Mouse (Mus musculus) MEL (cell line): Measurements from ENCODE around the gene Drg1. TPM values are rescaled to one million over a fixed set of nuclear protein-coding genes. Genes with fewer than 3 reads are reported as not detected.

Source experiments
- DNase-seq: peaks from one replicate; pipeline ENCODE4 v3.0.0; 2011; ENCODE audit warnings: low read depth, low spot score
- H3K27ac ChIP-seq: 2 replicates; pipeline ENCODE4 v1.5.1; 2012; ENCODE audit warnings: low read depth, mild to moderate bottlenecking, control low read depth, low read length, moderate library complexity; ENCODE audit not compliant: control insufficient read depth
- H3K27me3 ChIP-seq, 2 experiments: fragments of 150-350 bp in 1 of 2; sonication (generic) in 1 of 2; 2 replicates each; pipeline ENCODE4 v1.6.1; 2012; ENCODE audit warnings: low read length in 2 of 2, mild to moderate bottlenecking in 2 of 2, improper control_type of control experiment in 1 of 2, moderate library complexity in 1 of 2; ENCODE audit not compliant: insufficient read depth in 2 of 2, control insufficient read depth in 1 of 2
- H3K36me3 ChIP-seq, 2 experiments: 2 replicates each; pipeline ENCODE4 v1.6.1; 2012 to 2014; ENCODE audit warnings: low read length in 2 of 2, improper control_type of control experiment in 1 of 2, inconsistent platforms in 1 of 2, mild to moderate bottlenecking in 1 of 2; ENCODE audit not compliant: insufficient read depth in 2 of 2, control insufficient read depth in 1 of 2
- H3K4me1 ChIP-seq, 2 experiments: fragments of 150-350 bp in 1 of 2; sonication (generic) in 1 of 2; 2 replicates each; pipeline ENCODE4 v1.6.1; 2012; ENCODE audit warnings: low read length in 2 of 2, improper control_type of control experiment in 1 of 2, mild to moderate bottlenecking in 1 of 2; ENCODE audit not compliant: insufficient read depth in 2 of 2, control insufficient read depth in 1 of 2
- H3K4me3 ChIP-seq, 2 experiments: fragments of 150-350 bp in 1 of 2; sonication (generic) in 1 of 2; 2 replicates each; pipeline ENCODE4 v1.5.1; 2012; ENCODE audit warnings: low read depth in 2 of 2, low read length in 2 of 2, mild to moderate bottlenecking in 2 of 2, moderate library complexity in 2 of 2, control low read depth in 1 of 2, improper control_type of control experiment in 1 of 2; ENCODE audit not compliant: control insufficient read depth in 1 of 2, insufficient read depth in 1 of 2
- H3K79me2 ChIP-seq: 2 replicates; pipeline ENCODE4 v1.6.1; 2012; ENCODE audit warnings: mild to moderate bottlenecking, low read length, moderate library complexity; ENCODE audit not compliant: control insufficient read depth, poor library complexity, insufficient read depth
- H3K9ac ChIP-seq: 2 replicates; pipeline ENCODE4 v1.6.1; 2012; ENCODE audit warnings: low read depth, mild to moderate bottlenecking, control low read depth, low read length, moderate library complexity; ENCODE audit not compliant: control insufficient read depth, poor library complexity, severe bottlenecking
- H3K9me3 ChIP-seq: fragments of 150-350 bp; sonication (generic); replicated peaks from 2 replicates; pipeline ENCODE4 v1.6.1; 2012; ENCODE audit warnings: mild to moderate bottlenecking, low read length, improper control_type of control experiment, moderate library complexity; ENCODE audit not compliant: insufficient read depth
- BHLHE40 ChIP-seq: IDR thresholded peaks from 2 replicates; pipeline ENCODE4 v1.6.1; 2012; ENCODE audit warnings: low read depth, mild to moderate bottlenecking, inconsistent platforms, low read length, improper control_type of control experiment, borderline replicate concordance
- E2F4 ChIP-seq: IDR thresholded peaks from 2 replicates; pipeline ENCODE4 v1.6.1; 2011; ENCODE audit warnings: low read depth, low read length, improper control_type of control experiment, borderline replicate concordance
- EP300 ChIP-seq, 2 experiments: IDR thresholded peaks; 2 replicates each; pipeline ENCODE4 v1.6.1; 2011; ENCODE audit warnings: improper control_type of control experiment in 2 of 2, low read length in 2 of 2, low read depth in 1 of 2, mild to moderate bottlenecking in 1 of 2
- ETS1 ChIP-seq: IDR thresholded peaks from 2 replicates; pipeline ENCODE4 v1.6.1; 2012; ENCODE audit warnings: low read depth, mild to moderate bottlenecking, inconsistent platforms, low read length, improper control_type of control experiment, moderate library complexity
- GATA1 ChIP-seq: IDR thresholded peaks from 2 replicates; pipeline ENCODE4 v1.6.1; 2011; ENCODE audit warnings: low read depth, low read length, improper control_type of control experiment
- HCFC1 ChIP-seq: IDR thresholded peaks from 2 replicates; pipeline ENCODE4 v1.6.1; 2012; ENCODE audit warnings: low read depth, mild to moderate bottlenecking, inconsistent platforms, low read length, improper control_type of control experiment, moderate library complexity
- JUND ChIP-seq: IDR thresholded peaks from 2 replicates; pipeline ENCODE4 v1.6.1; 2011; ENCODE audit warnings: low read depth, mild to moderate bottlenecking, improper control_type of control experiment, low read length
- KAT2A ChIP-seq: conservative IDR thresholded peaks from 2 replicates; pipeline ENCODE4 v1.6.1; 2012; ENCODE audit warnings: low read depth, low read length, improper control_type of control experiment, inconsistent platforms
- MAX ChIP-seq: IDR thresholded peaks from 2 replicates; pipeline ENCODE4 v1.6.1; 2011; ENCODE audit warnings: low read length, improper control_type of control experiment
- MAZ ChIP-seq: IDR thresholded peaks from 2 replicates; pipeline ENCODE4 v1.6.1; 2012; ENCODE audit warnings: low read depth, mild to moderate bottlenecking, inconsistent platforms, low read length, improper control_type of control experiment
- MEF2A ChIP-seq: IDR thresholded peaks from 2 replicates; pipeline ENCODE4 v1.6.1; 2014; ENCODE audit warnings: low read depth, mild to moderate bottlenecking, inconsistent platforms, low read length, improper control_type of control experiment; ENCODE audit not compliant: poor library complexity, insufficient replicate concordance, severe bottlenecking; ENCODE audit errors: extremely low read depth
- MXI1 ChIP-seq: IDR thresholded peaks from 2 replicates; pipeline ENCODE4 v1.6.1; 2011; ENCODE audit warnings: mild to moderate bottlenecking, low read depth, low read length, improper control_type of control experiment
- MYC ChIP-seq: IDR thresholded peaks from 2 replicates; pipeline ENCODE4 v1.6.1; 2011; ENCODE audit warnings: low read depth, mild to moderate bottlenecking, low read length, improper control_type of control experiment, moderate library complexity
- NELFE ChIP-seq: IDR thresholded peaks from 2 replicates; pipeline ENCODE4 v1.6.1; 2011; ENCODE audit warnings: low read depth, low read length, improper control_type of control experiment
- NRF1 ChIP-seq: IDR thresholded peaks from 2 replicates; pipeline ENCODE4 v1.6.1; 2014; ENCODE audit warnings: low read depth, mild to moderate bottlenecking, inconsistent platforms, low read length, improper control_type of control experiment, moderate library complexity; ENCODE audit not compliant: poor library complexity, insufficient read depth, severe bottlenecking
- POLR2AphosphoS2 ChIP-seq: IDR thresholded peaks from 2 replicates; pipeline ENCODE4 v1.6.1; 2011; ENCODE audit warnings: low read length, improper control_type of control experiment
- RAD21 ChIP-seq: IDR thresholded peaks from 2 replicates; pipeline ENCODE4 v1.6.1; 2011; ENCODE audit warnings: mild to moderate bottlenecking, low read depth, low read length, improper control_type of control experiment
- SIN3A ChIP-seq: IDR thresholded peaks from 2 replicates; pipeline ENCODE4 v1.6.1; 2012; ENCODE audit warnings: low read length, improper control_type of control experiment, inconsistent platforms
- TAL1 ChIP-seq: IDR thresholded peaks from 2 replicates; pipeline ENCODE4 v1.6.1; 2012; ENCODE audit warnings: mild to moderate bottlenecking, inconsistent platforms, low read length, moderate library complexity, mixed read lengths
- TBP ChIP-seq: IDR thresholded peaks from 2 replicates; pipeline ENCODE4 v1.8.0; 2011; ENCODE audit warnings: low read depth, low read length, improper control_type of control experiment
- UBTF ChIP-seq: IDR thresholded peaks from 2 replicates; pipeline ENCODE4 v1.6.1; 2012; ENCODE audit warnings: low read depth, mild to moderate bottlenecking, inconsistent platforms, low read length, improper control_type of control experiment, moderate library complexity, borderline replicate concordance; ENCODE audit not compliant: insufficient read depth
- USF1 ChIP-seq: IDR thresholded peaks from 2 replicates; pipeline ENCODE4 v1.6.1; 2014; ENCODE audit warnings: low read depth, mild to moderate bottlenecking, inconsistent platforms, low read length, improper control_type of control experiment, moderate library complexity
- USF2 ChIP-seq, 2 experiments: IDR thresholded peaks; 2 replicates each; pipeline ENCODE4 v1.6.1; 2011 to 2012; ENCODE audit warnings: improper control_type of control experiment in 2 of 2, low read length in 2 of 2, borderline replicate concordance in 1 of 2, inconsistent platforms in 1 of 2, low read depth in 1 of 2, mild to moderate bottlenecking in 1 of 2; ENCODE audit not compliant: insufficient read depth in 1 of 2
- ZKSCAN1 ChIP-seq: IDR thresholded peaks from 2 replicates; pipeline ENCODE4 v1.6.1; 2012; ENCODE audit warnings: low read depth, mild to moderate bottlenecking, inconsistent platforms, low read length, improper control_type of control experiment, moderate library complexity
- ZMIZ1 ChIP-seq: IDR thresholded peaks from 2 replicates; pipeline ENCODE4 v1.6.1; 2012; ENCODE audit warnings: low read depth, mild to moderate bottlenecking, inconsistent platforms, low read length, improper control_type of control experiment, moderate library complexity
- ZNF384 ChIP-seq: IDR thresholded peaks from 2 replicates; pipeline ENCODE4 v1.6.1; 2012; ENCODE audit warnings: low read depth, mild to moderate bottlenecking, inconsistent platforms, low read length, improper control_type of control experiment
- polyA plus RNA-seq, 2 experiments: library from polyadenylated mRNA; stranded (reverse) in 1 of 2; unstranded in 1 of 2; fragments of >175 nt in 1 of 2; fragments of >200 nt in 1 of 2; gene quantifications; 2 replicates each; pipeline versions ENCODE4 v1.2.1 to v1.2.4; 2012; ENCODE audit warnings: low replicate concordance in 2 of 2, low read depth in 1 of 2; ENCODE audit not compliant: insufficient read length in 2 of 2, insufficient read depth in 1 of 2, missing spikeins in 1 of 2
- total RNA-seq: library from RNA; depleted of rRNA; stranded (reverse); fragments of 300-350 nt; gene quantifications from 2 replicates; pipeline ENCODE4 v1.2.3, GENCODE M21; 2012

Drg1 gene
- total and polyA plus RNA-seq, 3 experiments, result 161 to 1,664 (median 212) TPM

DNA sequence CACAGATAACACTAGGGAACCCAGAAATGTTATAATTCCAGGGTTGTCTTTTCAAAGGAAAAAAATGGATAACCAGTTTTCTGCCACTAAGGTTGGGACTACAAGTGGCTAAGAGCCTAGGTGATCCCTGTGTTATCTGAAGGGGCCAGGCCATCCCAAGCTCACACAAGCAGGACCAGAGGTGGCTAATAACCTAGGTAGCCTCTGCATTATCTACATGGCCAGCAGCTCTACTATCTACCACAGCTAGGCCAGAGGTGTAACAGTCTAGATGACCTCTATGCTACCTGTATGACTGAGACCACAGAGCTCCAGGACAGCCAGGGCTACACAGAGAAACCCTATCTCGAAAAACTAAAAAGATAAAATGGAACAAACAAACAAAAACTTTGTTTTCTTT is 6.7 kb downstream of the Drg1 start:
- H3K27ac ChIP-seq, result no peak overlapping the region
- H3K27me3 ChIP-seq, result no peaks in the 10 kb centered on the region
- H3K4me1 ChIP-seq, result peaks cover 0 to 8% of the 10 kb centered on the region in 2 experiments; a peak in 2 of 4 replicates
- peaks cover 21 to 63% of the 10 kb centered on the region in 2 experiments for H3K36me3 ChIP-seq
- TF ChIP-seq TAL1 (peak; percentile 32), MAZ (no peak), MYC (no peak), BHLHE40 (no peak), UBTF (no peak), JUND (no peak)
- no peak overlapping the region for H3K4me3 ChIP-seq
- no peak for DNase-seq
- H3K9me3 ChIP-seq, result no peaks in the 10 kb centered on the region
- no peak overlapping the region for H3K9ac ChIP-seq
- H3K79me2 ChIP-seq, result peaks cover 15% of the 10 kb centered on the region

- no peak overlapping the region for H3K4me3 ChIP-seq
- H3K79me2 ChIP-seq, result no peaks in the 10 kb centered on the region
- peaks cover 0 to 50% of the 10 kb centered on the region in 2 experiments; a peak in 3 of 4 replicates for H3K36me3 ChIP-seq
- TF ChIP-seq E2F4 (no peak), KAT2A (no peak), SIN3A (no peak), MYC (no peak), USF2 (IDR thresholded peaks at IDR 0.05; ENCODE audit: borderline replicate concordance in 1 of 2, insufficient read depth in 1 of 2, low read depth in 1 of 2, low read length in 2 of 2) (no peak), MXI1 (no peak), HCFC1 (no peak), JUND (no peak), TBP (no peak), MEF2A (no peak)
- DNase-seq, result peak; percentile 28
- H3K9ac ChIP-seq, result no peak overlapping the region
- no peaks in the 10 kb centered on the region for H3K9me3 ChIP-seq
- H3K27ac ChIP-seq, result no peak overlapping the region
- H3K4me1 ChIP-seq, result no peaks in the 10 kb centered on the region
- no peaks in the 10 kb centered on the region for H3K27me3 ChIP-seq
Measured at GRCm38 (mm10) chr11:3247387-3247786, 18.8 kb downstream of the Drg1 start.

- Histone ChIP-seq H3K4me3 (no peak overlapping the region), H3K4me1 (no peaks in the 10 kb centered on the region), H3K79me2 (no peaks in the 10 kb centered on the region), H3K9me3 (no peaks in the 10 kb centered on the region), H3K27ac (no peak overlapping the region), H3K36me3 (peaks cover 0 to 59% of the 10 kb centered on the region in 2 experiments; a peak in 3 of 4 replicates), H3K9ac (no peak overlapping the region), H3K27me3 (no peaks in the 10 kb centered on the region)
- no peak for DNase-seq
- TF ChIP-seq NELFE, result no peak
- no peak for TF ChIP-seq USF1
- no peak for TF ChIP-seq ETS1
- no peak for TF ChIP-seq TAL1
- no peak for TF ChIP-seq ZNF384
- TF ChIP-seq EP300 (IDR thresholded peaks at IDR 0.05; ENCODE audit: low read depth in 1 of 2, low read length in 2 of 2), result no peak
- no peak for TF ChIP-seq KAT2A
- TF ChIP-seq USF2 (IDR thresholded peaks at IDR 0.05; ENCODE audit: borderline replicate concordance in 1 of 2, insufficient read depth in 1 of 2, low read depth in 1 of 2, low read length in 2 of 2), result no peak
- TF ChIP-seq MYC, result no peak
- no peak for TF ChIP-seq MAX
- no peak for TF ChIP-seq GATA1
- TF ChIP-seq POLR2AphosphoS2, result no peak
- TF ChIP-seq NRF1, result no peak
- no peak for TF ChIP-seq ZKSCAN1
- no peak for TF ChIP-seq RAD21
- TF ChIP-seq ZMIZ1, result no peak
Measured at GRCm38 (mm10) chr11:3243771-3244170, 22.4 kb downstream of the Drg1 start.
